Mouse (Mus musculus): ENCODE data around the gene Akap2.

- TF ChIP-seq CTCF (IDR thresholded peaks at IDR 0.05; ENCODE audit: low read depth, low read length): no peak
- no peak for TF ChIP-seq POLR2A (IDR thresholded peaks at IDR 0.05; ENCODE audit: extremely low read depth, insufficient read depth, low read length)
These were observed 47.5 kb downstream of the Akap2 start for GRCm38 (mm10) chr4:57764926-57765325.
